Mouse (Mus musculus): ENCODE data around the gene Glrx5.

- TF ChIP-seq ZC3H11A (IDR thresholded peaks at IDR 0.05; ENCODE audit: low read depth, low read length): no peak
- TF ChIP-seq CTCF (IDR thresholded peaks at IDR 0.05 in 2 of 3, conservative IDR thresholded peaks at IDR 0.05 in 1 of 3; ENCODE audit: control insufficient read depth in 1 of 3, insufficient read depth in 1 of 3, low read depth in 2 of 3, low read length in 3 of 3, poor library complexity in 1 of 3, severe bottlenecking in 1 of 3): no peak
- no peak for TF ChIP-seq MXI1 (IDR thresholded peaks at IDR 0.05; ENCODE audit: low read depth, low read length)
Measured at GRCm38 (mm10) chr12:105040950-105041349, 8.5 kb downstream of the Glrx5 start.
